Mouse (Mus musculus) CH12.LX (cell line): ENCODE data around the gene Plekha5. TPM values are rescaled to one million over a fixed set of nuclear protein-coding genes. Genes with fewer than 3 reads are reported as not detected.
A peak's percentile ranks its signal among the peaks of the same experiment; 100 is the strongest.

Experiments
- DNase-seq: peaks from one replicate; pipeline ENCODE4 v3.0.0-alpha.2; 2013; ENCODE audit errors: extremely low read depth
- H3K27ac ChIP-seq: 2 replicates; pipeline ENCODE4 v1.5.1; 2012; ENCODE audit warnings: low read depth, mild to moderate bottlenecking, control low read depth, moderate library complexity; ENCODE audit not compliant: insufficient read depth
- H3K27me3 ChIP-seq: replicated peaks from 2 replicates; pipeline ENCODE3; 2012; ENCODE audit warnings: inconsistent platforms
- H3K36me3 ChIP-seq, 2 experiments: replicated peaks in 1 of 2; 2 replicates each; pipeline versions ENCODE3 to v1.6.1; 2012; ENCODE audit warnings: inconsistent platforms in 1 of 2, low read length in 1 of 2, mild to moderate bottlenecking in 1 of 2, mixed read lengths in 1 of 2, moderate library complexity in 1 of 2; ENCODE audit not compliant: control insufficient read depth in 1 of 2, insufficient read depth in 1 of 2
- H3K4me1 ChIP-seq, 2 experiments: 2 replicates each; pipeline ENCODE4 v1.6.1; 2012; ENCODE audit warnings: inconsistent platforms in 1 of 2, moderate library complexity in 1 of 2; ENCODE audit not compliant: insufficient read depth in 2 of 2, control insufficient read depth in 1 of 2
- H3K4me2 ChIP-seq: 2 replicates; pipeline ENCODE4 v1.6.1; 2012; ENCODE audit warnings: low read depth, mild to moderate bottlenecking, control low read depth; ENCODE audit not compliant: poor library complexity, insufficient read depth, severe bottlenecking
- H3K4me3 ChIP-seq, 3 experiments: fragments of 150-350 bp in 1 of 3; sonication (generic) in 1 of 3; replicated peaks in 1 of 3; 2 replicates each; pipeline versions ENCODE3 to v1.5.1; 2011 to 2012; ENCODE audit warnings: low read depth in 2 of 3, low read length in 2 of 3, mild to moderate bottlenecking in 2 of 3, moderate library complexity in 2 of 3, control low read depth in 1 of 3, improper control_type of control experiment in 1 of 3, inconsistent platforms in 1 of 3, mixed read lengths in 1 of 3; ENCODE audit not compliant: poor library complexity in 1 of 3
- H3K79me2 ChIP-seq: replicated peaks from 2 replicates; pipeline ENCODE4 v1.6.1; 2012; ENCODE audit warnings: mild to moderate bottlenecking, moderate library complexity; ENCODE audit not compliant: control insufficient read depth, poor library complexity, insufficient read depth, severe bottlenecking; ENCODE audit errors: extremely low read depth
- H3K9ac ChIP-seq: 2 replicates; pipeline ENCODE4 v1.6.1; 2012; ENCODE audit warnings: low read depth, mild to moderate bottlenecking, control low read depth, moderate library complexity; ENCODE audit not compliant: insufficient read depth
- H3K9me3 ChIP-seq: replicated peaks from 2 replicates; pipeline ENCODE3; 2012; ENCODE audit warnings: low read length, inconsistent platforms, mixed read lengths
- BHLHE40 ChIP-seq: IDR thresholded peaks from 2 replicates; pipeline ENCODE4 v1.6.1; 2011; ENCODE audit warnings: mild to moderate bottlenecking, low read depth, low read length, improper control_type of control experiment
- CHD1 ChIP-seq: IDR thresholded peaks from 2 replicates; pipeline ENCODE4 v1.6.1; 2012; ENCODE audit warnings: low read depth, low read length, improper control_type of control experiment, inconsistent platforms
- CHD2 ChIP-seq: IDR thresholded peaks from 2 replicates; pipeline ENCODE4 v1.6.1; 2011; ENCODE audit warnings: low read length, improper control_type of control experiment
- EP300 ChIP-seq: IDR thresholded peaks from 2 replicates; pipeline ENCODE4 v1.6.1; 2011; ENCODE audit warnings: low read length, improper control_type of control experiment
- ETS1 ChIP-seq: conservative IDR thresholded peaks from 2 replicates; pipeline ENCODE4 v1.6.1; 2012; ENCODE audit warnings: low read depth, mild to moderate bottlenecking, inconsistent platforms, low read length, improper control_type of control experiment, moderate library complexity
- GABPA ChIP-seq: IDR thresholded peaks from 2 replicates; pipeline ENCODE4 v1.6.1; 2012; ENCODE audit warnings: low read depth, low read length, improper control_type of control experiment, inconsistent platforms; ENCODE audit not compliant: insufficient replicate concordance
- IRF4 ChIP-seq: IDR thresholded peaks from 2 replicates; pipeline ENCODE4 v1.6.1; 2014; ENCODE audit warnings: low read depth, mild to moderate bottlenecking, inconsistent platforms, low read length, improper control_type of control experiment
- MAX ChIP-seq: IDR thresholded peaks from 2 replicates; pipeline ENCODE4 v1.6.1; 2011; ENCODE audit warnings: low read length, improper control_type of control experiment
- MAZ ChIP-seq: IDR thresholded peaks from 2 replicates; pipeline ENCODE4 v1.6.1; 2012; ENCODE audit warnings: low read depth, mild to moderate bottlenecking, inconsistent platforms, low read length, improper control_type of control experiment, moderate library complexity
- MXI1 ChIP-seq: IDR thresholded peaks from 2 replicates; pipeline ENCODE4 v1.6.1; 2011; ENCODE audit warnings: mild to moderate bottlenecking, low read depth, low read length, improper control_type of control experiment
- MYC ChIP-seq: IDR thresholded peaks from 2 replicates; pipeline ENCODE4 v1.6.1; 2011; ENCODE audit warnings: low read depth, mild to moderate bottlenecking, improper control_type of control experiment, low read length
- NRF1 ChIP-seq: IDR thresholded peaks from 2 replicates; pipeline ENCODE4 v1.6.1; 2014; ENCODE audit warnings: low read depth, mild to moderate bottlenecking, inconsistent platforms, low read length, improper control_type of control experiment, moderate library complexity
- PAX5 ChIP-seq: IDR thresholded peaks from 2 replicates; pipeline ENCODE4 v1.6.1; 2012; ENCODE audit warnings: low read length, inconsistent platforms, mixed read lengths
- RAD21 ChIP-seq: IDR thresholded peaks from 2 replicates; pipeline ENCODE4 v1.6.1; 2011; ENCODE audit warnings: low read depth, mild to moderate bottlenecking, low read length, improper control_type of control experiment, moderate library complexity
- RCOR1 ChIP-seq: conservative IDR thresholded peaks from 2 replicates; pipeline ENCODE4 v1.6.1; 2012; ENCODE audit warnings: low read depth, mild to moderate bottlenecking, inconsistent platforms, low read length, improper control_type of control experiment
- SIN3A ChIP-seq: IDR thresholded peaks from 2 replicates; pipeline ENCODE4 v1.6.1; 2012; ENCODE audit warnings: low read length, improper control_type of control experiment, inconsistent platforms
- SMC3 ChIP-seq: IDR thresholded peaks from 2 replicates; pipeline ENCODE4 v1.6.1; 2011; ENCODE audit warnings: low read depth, low read length, improper control_type of control experiment
- TBP ChIP-seq: conservative IDR thresholded peaks from 2 replicates; pipeline ENCODE4 v1.6.1; 2011; ENCODE audit warnings: low read depth, low read length, improper control_type of control experiment
- TCF12 ChIP-seq: IDR thresholded peaks from 2 replicates; pipeline ENCODE4 v1.6.1; 2014; ENCODE audit warnings: low read depth, mild to moderate bottlenecking, inconsistent platforms, low read length, improper control_type of control experiment
- UBTF ChIP-seq: IDR thresholded peaks from 2 replicates; pipeline ENCODE4 v1.6.1; 2012; ENCODE audit warnings: low read depth, mild to moderate bottlenecking, inconsistent platforms, low read length, improper control_type of control experiment, moderate library complexity
- USF1 ChIP-seq: IDR thresholded peaks from 2 replicates; pipeline ENCODE4 v1.6.1; 2014; ENCODE audit warnings: low read depth, mild to moderate bottlenecking, inconsistent platforms, low read length, improper control_type of control experiment
- ZKSCAN1 ChIP-seq: IDR thresholded peaks from 2 replicates; pipeline ENCODE4 v1.6.1; 2012; ENCODE audit warnings: low read depth, inconsistent platforms, low read length, improper control_type of control experiment, borderline replicate concordance
- ZMIZ1 ChIP-seq: IDR thresholded peaks from 2 replicates; pipeline ENCODE4 v1.6.1; 2012; ENCODE audit warnings: low read depth, mild to moderate bottlenecking, inconsistent platforms, low read length, improper control_type of control experiment
- ZNF384 ChIP-seq: IDR thresholded peaks from 2 replicates; pipeline ENCODE4 v1.6.1; 2012; ENCODE audit warnings: low read depth, low read length, improper control_type of control experiment, inconsistent platforms
- dilution Hi-C: fragments of 300-500 bp; cut with MboI; formaldehyde crosslinking; loops from 2 replicates; pipeline ENCODE4 v1.14.3; 2020; ENCODE audit warnings: low sequenced_read_pairs; ENCODE audit not compliant: extremely low pct_unique_long_range_greater_than_20kb, extremely low pct_ligation_motif_present
- in situ Hi-C: fragments of 300-500 bp; cut with MboI; formaldehyde crosslinking; loops from 3 replicates; pipeline ENCODE4 v1.14.3; 2019; ENCODE audit warnings: low sequenced_read_pairs, low pct_ligation_motif_present, low pct_unique_long_range_greater_than_20kb, mixed read lengths
- polyA plus RNA-seq: library from polyadenylated mRNA; unstranded; fragments of >175 nt; gene quantifications from 2 replicates; pipeline ENCODE4 v1.2.1, GENCODE M21; 2012; ENCODE audit warnings: low read depth; ENCODE audit not compliant: insufficient read length
- total RNA-seq, 2 experiments: library from RNA; depleted of rRNA; stranded (reverse); fragments of 300-350 nt in 1 of 2; fragments of >200 nt in 1 of 2; gene quantifications; 2 replicates each; pipeline ENCODE4 v1.2.3; 2012 to 2014

Gene Plekha5
- total and polyA plus RNA-seq, 3 experiments = 0.12 to 0.38 (median 0.27) TPM

DNA sequence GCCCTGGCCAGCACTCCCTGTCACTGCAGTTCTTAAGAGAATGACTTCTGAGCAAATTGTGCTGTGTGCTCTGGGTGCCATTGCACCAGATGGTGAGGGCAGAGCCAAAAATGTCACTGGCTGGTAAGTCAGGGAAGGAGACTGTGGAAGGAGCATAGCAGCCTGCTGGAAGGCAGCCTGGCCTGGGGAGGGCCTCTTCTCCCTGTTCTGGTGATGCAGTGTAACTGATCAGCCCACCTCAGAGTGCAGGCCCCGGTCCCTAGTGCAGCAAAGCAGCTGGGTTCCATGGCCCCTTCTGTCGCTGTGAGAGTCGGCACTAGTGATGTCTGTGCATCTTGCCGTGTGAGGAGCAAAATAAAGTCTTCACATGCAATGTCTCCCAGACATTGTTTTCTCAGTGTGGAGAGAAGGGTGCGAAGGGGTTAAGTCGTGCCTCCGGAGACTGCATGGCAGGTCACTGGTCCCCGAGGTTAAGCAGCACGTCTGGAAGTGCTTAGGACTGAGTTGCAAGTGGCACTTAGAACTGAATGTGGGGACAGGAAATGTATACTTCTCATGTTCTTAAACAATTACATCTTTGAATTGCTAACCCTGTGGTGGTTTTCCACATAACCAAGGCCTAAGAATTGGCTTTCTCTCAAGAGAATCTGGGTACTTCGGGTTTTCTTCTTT lies 95.8 kb downstream of the Plekha5 start:
- Histone ChIP-seq H3K79me2 (no peaks in the 10 kb centered on the region), H3K4me1 (peaks cover 0 to 3% of the 10 kb centered on the region in 2 experiments; a peak in 2 of 4 replicates), H3K4me2 (no peak overlapping the region), H3K9ac (no peak overlapping the region), H3K27ac (no peak overlapping the region), H3K9me3 (no peaks in the 10 kb centered on the region), H3K4me3 (no peak overlapping the region), H3K27me3 (no peaks in the 10 kb centered on the region), H3K36me3 (no peaks in the 10 kb centered on the region)
- in situ Hi-C loops = no loop called here
- DNase-seq = no peak
- dilution Hi-C loops = no loop called here
- TF ChIP-seq ZMIZ1 = no peak
- TF ChIP-seq MAX = no peak
- no peak for TF ChIP-seq ZKSCAN1
- TF ChIP-seq SIN3A = no peak
- TF ChIP-seq NRF1 = no peak

DNA sequence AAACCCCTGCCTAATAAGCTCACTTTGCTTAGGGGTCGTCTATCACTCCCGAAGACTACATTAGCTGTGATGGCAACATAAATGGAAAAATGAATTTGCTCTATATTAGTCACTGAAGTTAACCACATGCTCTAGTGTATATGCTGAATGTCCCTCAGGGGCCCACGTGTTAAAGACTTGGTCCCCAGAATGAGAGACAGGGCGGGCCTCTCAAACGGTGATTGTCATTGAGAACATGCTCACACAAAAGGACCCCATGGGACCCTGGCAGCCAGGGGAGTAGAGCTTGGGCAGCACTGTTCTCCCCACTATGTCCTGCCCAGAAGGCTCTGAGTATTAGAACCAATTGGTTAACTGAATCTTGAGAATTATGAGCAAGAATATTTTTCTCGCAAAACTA lies 97.1 kb downstream of the Plekha5 start:
- in situ Hi-C loops = no loop called here
- Histone ChIP-seq H3K4me3 (no peak overlapping the region), H3K27ac (no peak overlapping the region), H3K27me3 (no peaks in the 10 kb centered on the region), H3K4me2 (no peak overlapping the region), H3K36me3 (no peaks in the 10 kb centered on the region), H3K4me1 (peaks cover 0 to 3% of the 10 kb centered on the region in 2 experiments; a peak in 2 of 4 replicates), H3K9me3 (no peaks in the 10 kb centered on the region), H3K9ac (no peak overlapping the region), H3K79me2 (no peaks in the 10 kb centered on the region)
- dilution Hi-C loops = no loop called here
- peak; percentile 35 for DNase-seq
- TF ChIP-seq MXI1 (no peak), NRF1 (no peak), ZMIZ1 (no peak), RCOR1 (no peak), CHD1 (no peak), USF1 (no peak), UBTF (no peak), SMC3 (no peak), ETS1 (no peak)

DNA sequence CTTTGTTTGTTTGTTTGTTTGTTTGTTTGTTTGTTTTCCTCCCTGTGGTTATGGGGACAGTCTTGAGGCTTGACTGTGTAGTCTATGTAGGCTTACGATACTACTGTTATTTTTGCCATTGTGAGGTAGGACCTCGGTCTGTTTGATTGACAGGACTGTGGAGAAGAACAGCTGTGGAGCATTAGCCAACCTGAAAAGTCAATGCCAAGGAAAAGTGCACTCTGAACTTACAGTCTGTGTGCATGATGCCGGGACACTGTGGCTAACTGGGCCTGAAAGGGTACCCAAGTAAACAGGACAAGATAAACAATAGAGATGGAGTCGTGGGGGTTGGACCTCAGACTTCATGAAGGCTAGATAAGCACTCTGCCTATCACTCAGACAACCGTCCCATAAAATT lies 98.0 kb downstream of the Plekha5 start:
- no peak overlapping the region for H3K4me2 ChIP-seq
- H3K4me1 ChIP-seq = peaks cover 0 to 3% of the 10 kb centered on the region in 2 experiments; a peak in 2 of 4 replicates
- H3K79me2 ChIP-seq = no peaks in the 10 kb centered on the region
- no peaks in the 10 kb centered on the region for H3K27me3 ChIP-seq
- TF ChIP-seq TCF12 (no peak), CHD2 (no peak), IRF4 (no peak), RCOR1 (no peak), CHD1 (no peak), MYC (no peak), EP300 (no peak), TBP (no peak), ZKSCAN1 (no peak), RAD21 (no peak), PAX5 (no peak), MAZ (no peak), ZMIZ1 (no peak), GABPA (no peak), ZNF384 (no peak), BHLHE40 (no peak)
- H3K9me3 ChIP-seq = no peaks in the 10 kb centered on the region
- no peak overlapping the region for H3K27ac ChIP-seq
- no peak overlapping the region for H3K9ac ChIP-seq
- DNase-seq = no peak
- in situ Hi-C loops (no loop called here), dilution Hi-C loops (no loop called here)
- H3K36me3 ChIP-seq = no peaks in the 10 kb centered on the region
- no peak overlapping the region for H3K4me3 ChIP-seq
